Mouse (Mus musculus) fat pad, adult 2 months (tissue): Measurements from ENCODE around the gene Mycbpap.

Experiments used
- DNase-seq: peaks from one replicate; pipeline ENCODE4 v3.0.0-alpha.2; 2011; ENCODE audit warnings: low read depth, low spot score; ENCODE audit errors: extremely low read depth

The Mycbpap gene

DNA sequence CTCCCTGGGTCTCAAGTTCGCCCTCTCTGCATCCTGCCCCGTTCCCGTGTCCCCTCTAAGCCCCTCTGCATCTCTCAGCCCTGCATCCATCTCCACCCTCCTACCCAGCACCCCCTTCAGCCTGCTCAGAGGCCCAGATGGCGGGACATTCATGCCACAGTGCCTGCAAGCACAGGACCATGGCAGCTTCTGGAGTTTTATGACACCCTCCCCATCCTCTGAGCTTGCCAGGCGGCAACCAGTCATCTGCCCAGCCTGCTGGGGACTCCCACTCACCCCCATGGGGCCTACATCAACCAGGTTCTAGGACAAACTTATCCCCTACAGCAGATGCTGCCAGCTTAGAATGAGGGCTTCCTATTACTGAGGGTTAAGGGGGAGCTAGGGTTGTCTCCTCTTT, 66.8 kb downstream of the Mycbpap start:
- DNase-seq = no peak
